Mouse (Mus musculus): ENCODE results near the gene Smtnl2.

Smtnl2 gene

DNA sequence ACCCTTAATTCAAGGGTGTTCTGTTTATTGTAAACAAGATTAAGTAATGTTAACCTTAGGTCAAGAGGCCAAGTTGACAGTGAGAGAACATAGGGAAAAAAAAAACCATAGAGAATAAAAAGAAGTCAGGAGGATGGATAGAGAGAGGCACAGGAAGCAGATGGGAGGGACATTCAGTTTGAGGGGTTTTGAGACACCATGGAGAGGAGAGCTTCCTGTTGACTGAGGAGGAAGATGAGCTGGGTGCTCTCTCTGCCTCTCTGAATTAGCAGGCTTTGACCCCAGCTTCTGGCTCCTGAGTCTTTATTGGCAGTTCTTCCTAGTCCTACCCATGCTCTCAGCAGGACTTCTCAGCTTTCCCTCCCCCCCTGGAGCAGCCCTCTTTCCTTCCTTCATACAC lies 13.7 kb upstream of the Smtnl2 start:
- no peak for DNase-seq

DNA sequence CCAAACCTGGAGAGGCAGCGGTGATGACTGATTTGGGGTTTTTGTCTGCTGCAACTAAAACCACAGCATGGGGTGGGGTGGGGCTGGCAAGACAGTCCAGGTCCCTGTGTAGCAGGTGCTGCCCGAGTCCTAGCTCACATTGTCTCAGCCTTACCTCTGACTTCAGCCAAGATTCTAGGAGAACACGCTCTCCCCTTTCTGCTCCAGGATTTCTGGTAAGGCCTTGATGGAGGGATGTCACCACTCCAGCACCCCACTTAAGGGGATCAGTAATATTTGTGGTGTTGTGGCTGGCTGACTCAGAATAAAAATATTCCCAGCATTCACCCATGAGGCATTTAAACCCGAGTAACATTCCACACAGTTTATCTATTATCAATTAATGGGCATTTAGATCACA lies 12.2 kb upstream of the Smtnl2 start:
- DNase-seq, result no peak

DNA sequence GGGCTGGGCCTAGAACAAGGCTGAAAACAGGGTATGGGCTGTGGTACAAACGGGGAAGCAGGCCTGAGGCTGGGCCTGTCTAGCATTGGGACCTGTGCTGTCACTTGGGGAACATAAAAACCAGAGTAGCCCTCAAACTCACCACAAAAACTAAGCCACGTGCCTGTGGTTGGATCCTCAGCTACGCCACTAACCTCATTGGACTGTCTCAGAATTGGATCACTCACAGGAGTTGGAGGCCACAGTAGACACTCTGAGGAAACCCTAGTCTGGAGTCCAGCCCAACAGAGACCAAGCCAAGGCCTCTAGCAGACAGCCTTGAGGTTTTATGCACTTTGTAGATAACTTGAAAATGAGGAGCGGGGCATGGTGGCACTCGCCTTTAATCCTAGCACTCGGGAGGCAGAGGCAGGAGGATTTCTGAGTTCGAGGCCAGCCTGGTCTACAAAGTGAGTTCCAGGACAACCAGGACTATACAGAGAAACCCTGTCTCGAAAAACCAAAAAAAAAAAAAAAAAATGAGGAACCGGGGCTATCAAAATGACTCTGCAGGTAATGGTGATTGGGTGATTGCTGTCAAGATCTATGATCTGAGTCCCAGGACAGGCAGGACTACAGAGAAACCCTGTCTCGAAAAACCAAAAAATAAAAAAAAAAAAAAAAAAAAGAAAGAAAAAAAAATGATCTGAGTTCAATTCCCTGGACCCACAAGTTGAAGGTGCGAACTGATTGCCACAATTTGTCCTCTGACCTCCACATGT lies 10.2 kb upstream of the Smtnl2 start:
- DNase-seq, result no peak

DNA sequence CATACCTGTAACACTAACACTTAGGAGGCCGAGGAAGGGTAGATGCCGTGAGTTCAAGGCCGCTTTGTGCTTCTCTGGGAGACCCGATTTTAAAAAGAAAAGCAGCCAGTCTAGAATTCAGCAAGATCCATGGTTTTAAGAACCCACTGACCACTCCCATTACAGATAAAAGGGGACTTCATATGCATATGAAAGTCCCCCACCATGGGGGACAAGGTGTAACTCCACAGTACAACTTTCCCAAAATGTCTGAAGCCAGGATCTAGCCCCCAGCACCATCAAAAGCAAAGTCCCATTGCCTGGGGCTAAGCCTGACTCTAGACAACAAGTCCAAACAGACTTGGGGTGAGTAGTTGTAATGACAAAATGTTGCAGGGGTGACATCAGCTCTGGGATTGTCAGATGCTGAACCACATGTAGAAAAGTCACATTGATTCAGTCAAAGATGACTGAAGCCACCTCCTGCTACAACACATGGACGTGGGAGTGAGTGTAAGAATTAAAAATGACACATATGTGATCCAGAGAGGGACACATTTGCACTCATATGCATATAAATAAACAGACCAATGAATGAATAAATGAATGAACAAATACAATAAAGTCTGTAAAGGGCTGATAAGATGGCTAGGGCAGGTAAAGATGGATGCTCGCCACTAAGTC lies 9.1 kb upstream of the Smtnl2 start:
- no peak for DNase-seq

DNA sequence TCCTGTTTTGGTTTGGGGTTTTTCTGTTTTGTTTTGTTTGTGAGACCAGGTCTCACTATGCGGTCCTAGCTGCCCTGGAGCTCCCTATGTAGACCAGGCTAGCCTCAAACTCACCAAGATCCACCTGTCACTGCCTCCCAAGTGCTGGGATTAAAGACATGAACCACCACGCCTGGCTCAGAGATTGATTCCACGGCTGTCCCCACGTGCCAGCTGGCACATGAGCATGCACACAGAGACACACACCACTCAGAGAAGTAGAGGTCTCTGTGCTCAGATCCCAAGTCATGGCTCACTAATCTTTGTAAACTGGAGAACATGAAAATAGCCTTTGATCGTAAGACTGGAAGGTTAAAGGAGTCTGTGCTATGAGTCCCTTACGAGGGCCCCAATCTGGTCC lies 7.5 kb upstream of the Smtnl2 start:
- no peak for DNase-seq

DNA sequence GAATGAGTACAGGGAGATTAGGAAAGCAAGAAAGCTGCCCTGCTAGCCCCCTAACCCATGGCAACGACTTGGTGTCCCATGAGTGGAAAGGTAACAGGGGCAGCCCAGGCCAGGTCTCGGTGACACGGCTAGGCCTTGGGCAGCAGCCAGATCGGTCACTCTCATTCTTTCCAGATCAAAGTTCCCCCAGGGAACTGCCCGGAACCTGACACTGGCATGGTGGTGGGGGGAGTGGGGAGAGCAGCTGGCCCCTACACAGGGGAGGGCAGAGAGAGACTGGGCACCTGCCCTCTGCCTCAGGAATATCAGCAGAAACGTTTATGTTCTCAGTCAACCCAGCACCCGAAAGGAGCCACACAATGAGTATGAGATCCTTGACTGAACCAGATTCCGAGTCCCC lies 6.7 kb upstream of the Smtnl2 start:
- no peak for DNase-seq

DNA sequence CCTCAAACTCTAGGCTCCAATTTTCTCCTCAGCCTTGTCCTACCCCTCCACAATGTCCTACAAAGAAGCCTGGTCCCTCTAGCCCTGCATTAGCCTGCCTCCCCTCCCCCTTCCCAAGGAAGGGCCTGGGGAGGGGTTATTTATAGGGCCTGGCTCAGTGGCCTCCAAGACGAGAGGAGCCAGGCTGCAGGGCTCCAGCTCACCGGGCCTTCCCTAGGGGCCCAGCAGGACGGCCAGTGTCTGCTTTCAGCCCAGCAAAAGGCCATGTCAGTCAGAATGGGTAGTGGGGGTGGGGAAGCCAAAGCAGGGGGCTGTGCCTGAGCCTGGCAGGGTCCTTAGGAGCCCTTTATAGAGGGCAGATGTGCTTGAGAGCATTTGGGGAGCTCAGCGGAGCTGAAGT lies 5.9 kb upstream of the Smtnl2 start:
- no peak for DNase-seq

DNA sequence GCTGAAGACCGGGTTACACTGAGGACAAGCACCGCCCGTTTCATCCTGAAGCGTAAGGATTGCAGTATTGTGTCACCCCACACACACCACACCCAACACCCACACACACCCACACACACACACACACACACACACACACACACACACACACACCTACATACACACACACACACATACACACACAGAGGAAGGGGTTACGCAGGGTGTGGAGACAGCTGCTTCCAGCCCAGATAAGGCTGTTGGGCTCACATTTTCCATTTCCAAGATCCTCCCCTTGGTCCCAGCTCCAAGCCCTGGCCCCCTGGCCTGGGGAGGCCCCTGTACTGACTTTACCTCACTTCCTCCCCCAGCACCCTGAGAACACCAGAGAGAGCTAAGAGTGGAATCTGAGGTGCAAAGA lies 5.2 kb upstream of the Smtnl2 start:
- DNase-seq, result no peak

DNA sequence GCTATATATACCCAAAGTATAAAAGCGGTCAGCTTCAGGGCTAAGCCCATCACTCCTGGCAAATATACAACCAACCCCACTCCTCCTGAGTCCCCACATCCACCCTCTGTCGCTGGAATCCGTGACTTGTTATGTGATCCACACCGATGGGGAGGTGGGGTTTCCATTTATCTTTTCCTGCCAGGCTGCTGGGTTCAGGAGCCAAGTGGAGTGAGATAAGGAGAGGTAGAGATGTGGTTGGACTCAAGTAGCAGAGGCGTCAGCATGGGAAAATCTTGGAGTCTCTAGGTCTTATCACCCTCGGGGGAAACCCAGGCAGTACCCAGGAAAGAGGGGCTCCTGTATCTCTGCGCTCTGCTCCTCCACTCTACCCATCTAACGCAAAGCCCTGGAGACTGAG lies 3.6 kb upstream of the Smtnl2 start:
- DNase-seq, result no peak

DNA sequence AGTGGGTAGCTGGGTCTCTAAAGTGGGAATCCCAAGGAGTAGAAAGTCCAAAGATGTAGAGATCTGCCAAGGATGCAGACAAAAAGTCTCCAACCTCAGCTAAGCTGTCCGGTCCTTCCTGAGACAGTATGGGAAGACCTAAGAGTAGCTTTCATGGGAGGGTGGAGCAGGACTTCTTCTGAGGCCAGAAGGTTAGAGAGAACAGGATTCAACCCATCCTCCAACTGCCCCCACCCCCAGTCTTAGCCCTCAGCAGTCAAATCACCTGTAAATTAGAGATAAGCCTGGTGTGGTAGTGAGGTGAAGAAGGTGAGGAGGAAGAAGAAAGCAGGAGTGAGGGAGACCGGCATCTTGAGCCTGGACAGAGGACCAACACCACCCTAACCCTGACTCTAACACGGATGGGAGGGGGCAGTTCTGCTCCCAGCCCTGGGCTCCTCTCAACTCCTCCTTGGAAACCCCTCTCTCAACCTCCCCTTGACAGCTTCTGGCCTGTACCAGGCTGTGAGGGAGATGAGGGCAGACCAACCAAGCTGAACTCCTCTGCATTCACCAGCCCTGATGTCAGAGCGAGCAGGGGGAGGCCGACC lies 2.2 kb upstream of the Smtnl2 start:
- no peak for DNase-seq

DNA sequence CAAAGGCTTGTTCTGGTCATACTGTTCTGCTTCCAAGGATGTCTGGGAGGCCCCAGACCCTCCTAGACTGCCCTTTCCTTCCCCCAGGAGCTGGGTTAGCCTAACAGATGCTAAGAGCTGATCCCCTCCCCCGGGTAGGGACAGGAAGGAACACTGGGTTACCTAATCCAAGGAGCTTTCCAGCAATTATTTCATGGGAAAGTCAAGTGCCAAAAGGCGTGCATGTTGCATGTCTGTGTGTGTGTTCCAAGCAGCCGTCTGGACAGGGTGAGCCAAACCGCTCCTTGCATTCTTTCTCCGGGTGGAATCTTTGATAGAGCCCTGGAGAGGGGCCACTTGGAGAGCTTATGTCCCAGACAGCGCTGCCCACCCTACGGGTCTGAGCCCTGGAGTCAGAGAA lies 1.5 kb upstream of the Smtnl2 start:
- peak in 1 of 2 experiments; percentile 21 for DNase-seq

DNA sequence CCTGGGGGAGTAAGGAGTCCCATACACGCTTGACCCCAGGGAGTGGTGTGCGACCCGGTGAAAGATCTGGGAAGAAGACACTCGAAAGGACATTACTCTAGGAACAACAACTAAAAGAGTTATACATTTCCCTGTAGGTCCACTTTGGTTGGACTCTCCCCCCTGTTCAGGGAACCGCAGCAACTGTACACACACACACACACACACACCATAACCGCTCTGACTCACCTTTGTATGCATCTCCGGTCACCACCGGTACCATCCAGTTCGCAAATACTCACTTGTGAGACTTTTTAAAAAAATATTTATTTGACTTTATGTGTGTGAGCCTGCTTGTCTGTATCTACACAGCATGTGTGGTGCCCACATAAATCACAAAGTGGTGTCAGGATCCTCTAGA lies 432 bp upstream of the Smtnl2 start:
- no peak for DNase-seq

DNA sequence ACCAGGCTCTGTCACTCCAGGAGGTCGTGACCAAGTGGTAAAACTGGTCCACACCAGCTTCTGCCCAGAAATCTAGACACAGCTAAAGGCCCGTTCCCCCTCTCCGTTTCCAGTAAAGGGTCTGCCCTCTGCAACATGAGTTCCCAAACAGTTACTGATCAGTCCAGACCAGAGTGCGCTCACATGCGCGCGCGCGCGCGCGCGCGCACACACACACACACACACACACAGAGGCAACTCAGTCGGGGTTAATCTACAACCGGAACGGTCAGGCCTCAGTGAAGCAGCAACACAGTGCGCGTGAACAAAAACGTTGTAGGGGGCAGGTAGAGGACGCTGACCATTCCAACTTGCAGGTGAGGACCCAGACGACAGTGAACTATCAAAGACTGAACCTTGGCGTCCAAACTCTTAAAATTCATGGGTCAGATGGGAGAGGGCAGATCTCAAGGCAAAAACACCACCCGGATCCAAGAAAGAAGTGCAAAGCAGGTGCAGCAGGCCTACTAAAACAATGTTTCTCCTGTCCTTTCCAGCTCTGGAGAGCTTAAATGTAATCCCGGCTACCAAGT lies 906 bp downstream of the Smtnl2 start:
- DNase-seq, result peak in 1 of 2 experiments; percentile 21

DNA sequence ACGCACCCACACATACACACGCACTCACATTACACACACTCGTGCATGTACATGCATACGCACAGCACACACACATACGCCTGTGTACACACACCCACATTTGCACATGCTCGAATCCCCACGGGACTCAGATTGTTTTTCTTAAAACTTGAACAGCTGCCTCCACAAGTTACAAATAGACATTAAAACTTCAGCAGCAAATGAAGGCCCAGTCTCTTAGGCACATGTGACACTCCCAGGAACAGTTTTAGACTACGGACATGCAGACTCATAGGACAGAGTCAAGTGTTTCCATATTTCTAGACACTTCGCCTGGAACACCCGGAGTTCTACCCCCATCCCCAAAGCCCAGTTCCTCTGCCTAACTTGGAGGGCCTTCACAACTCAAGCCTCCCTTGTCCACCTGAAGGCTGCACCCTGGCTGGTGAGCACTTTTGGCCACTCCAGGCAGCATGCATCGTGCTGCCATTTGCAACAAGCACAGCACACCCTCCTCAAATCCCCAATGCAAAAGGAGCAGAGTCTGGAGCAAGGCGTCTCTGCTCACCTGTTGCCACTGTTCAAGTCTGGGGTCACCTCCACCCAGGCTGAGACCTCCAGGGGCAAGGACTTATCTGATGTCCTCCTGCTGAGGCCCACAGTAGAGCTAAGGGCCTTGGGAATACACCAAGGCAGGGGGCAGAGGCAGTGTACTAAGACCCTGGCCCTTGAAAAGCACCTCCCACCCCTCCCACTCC lies 1.7 kb downstream of the Smtnl2 start:
- no peak for DNase-seq

DNA sequence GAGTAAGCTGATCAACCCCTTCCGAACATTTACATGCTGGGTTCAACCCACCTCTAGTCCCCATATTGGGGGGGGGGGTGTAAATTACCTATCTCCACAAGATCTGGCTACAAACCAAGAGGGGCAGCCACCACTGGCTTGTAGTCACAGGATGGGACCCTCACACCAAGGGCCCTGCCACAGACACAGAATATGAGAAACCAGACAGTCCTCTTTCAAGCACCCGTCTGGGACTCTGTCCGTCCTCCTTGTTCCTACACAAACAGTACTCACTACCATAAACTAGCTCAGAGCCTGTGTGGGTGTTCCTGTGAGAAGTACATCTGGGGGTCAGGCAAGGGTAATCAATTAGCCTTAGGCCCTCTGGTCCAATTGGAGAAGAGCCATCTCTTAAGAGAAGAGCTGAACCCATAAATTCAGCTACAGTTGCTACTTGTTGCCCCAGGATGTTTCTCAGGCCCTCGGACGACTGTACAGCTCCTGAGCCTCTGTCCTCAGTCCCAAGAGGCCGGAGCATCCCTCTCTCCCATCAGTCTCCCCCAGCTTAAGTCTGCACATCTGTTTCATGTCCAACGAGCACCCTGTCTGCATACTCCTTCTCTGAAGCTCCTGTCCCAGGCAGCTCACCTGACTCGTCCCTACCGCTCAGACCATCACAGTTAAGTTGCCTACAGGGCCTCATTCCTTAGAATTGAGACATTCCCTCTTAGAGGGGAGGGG lies 2.9 kb downstream of the Smtnl2 start:
- DNase-seq, result no peak

DNA sequence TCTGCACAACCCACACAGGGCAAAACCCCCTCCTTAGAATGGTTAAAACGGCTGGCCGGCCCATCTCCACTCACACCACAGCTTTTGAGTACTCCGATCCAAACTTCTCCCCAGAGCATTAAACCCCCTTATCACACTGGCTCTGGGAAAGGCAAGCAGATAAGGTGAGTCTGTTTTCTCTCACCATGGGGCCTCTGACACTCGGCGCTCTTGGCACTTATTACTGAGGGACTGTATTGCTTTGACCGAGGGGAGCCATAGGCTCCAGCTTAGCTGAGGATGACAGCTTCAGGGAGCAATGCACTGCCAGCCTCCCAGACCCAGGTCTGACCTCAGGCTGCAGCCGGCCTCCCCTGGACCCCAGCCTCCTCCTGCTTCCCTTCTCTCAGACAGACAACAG lies 3.9 kb downstream of the Smtnl2 start:
- DNase-seq, result no peak

DNA sequence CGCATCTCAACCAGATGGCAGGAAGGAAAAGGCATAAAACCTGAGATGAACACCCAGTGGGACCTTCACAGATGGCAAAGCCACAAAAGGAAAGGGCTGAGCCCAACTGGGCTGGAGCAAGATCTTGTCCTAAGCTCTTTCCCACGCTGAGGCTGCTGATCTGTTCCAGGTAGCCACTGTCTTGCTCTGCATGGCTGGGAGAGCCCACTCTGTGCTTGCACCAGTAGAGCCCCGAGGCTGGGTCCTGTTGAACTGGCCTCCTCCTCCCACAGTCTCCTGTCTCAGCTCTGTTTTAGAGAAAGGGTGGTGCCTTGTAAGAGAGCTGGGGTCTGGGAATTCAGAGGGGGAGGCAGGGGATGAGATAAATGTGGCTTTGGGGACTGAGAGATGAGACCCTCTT lies 4.4 kb downstream of the Smtnl2 start:
- DNase-seq, result no peak

DNA sequence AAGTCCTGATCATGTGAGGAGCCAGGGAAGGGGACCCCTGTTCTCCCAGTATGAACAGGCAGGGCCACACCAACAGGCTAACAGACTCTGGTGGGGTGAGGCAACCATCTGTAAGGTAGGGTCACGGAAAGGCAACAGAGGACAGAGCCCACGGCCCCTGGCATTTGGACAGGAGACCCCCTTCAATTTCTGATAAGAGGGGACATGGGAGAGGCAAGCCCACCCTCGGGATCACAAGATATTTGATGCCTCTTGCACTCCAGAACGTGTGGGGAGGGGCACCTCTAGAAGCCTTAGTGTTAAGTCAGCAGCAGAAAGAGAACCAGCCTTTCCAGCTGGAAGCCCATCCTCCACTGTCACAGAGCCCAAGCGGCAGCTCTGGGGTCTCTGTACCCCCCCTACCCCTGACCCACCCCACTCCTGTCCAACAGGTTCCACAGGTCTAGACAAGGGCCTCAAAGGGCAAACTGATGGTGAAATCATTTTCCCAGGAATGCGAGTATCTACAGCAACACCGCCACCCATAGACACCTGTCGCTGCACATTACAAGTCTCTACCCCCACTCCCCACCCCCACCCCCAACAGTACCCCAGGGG lies 5.3 kb downstream of the Smtnl2 start:
- DNase-seq, result no peak

DNA sequence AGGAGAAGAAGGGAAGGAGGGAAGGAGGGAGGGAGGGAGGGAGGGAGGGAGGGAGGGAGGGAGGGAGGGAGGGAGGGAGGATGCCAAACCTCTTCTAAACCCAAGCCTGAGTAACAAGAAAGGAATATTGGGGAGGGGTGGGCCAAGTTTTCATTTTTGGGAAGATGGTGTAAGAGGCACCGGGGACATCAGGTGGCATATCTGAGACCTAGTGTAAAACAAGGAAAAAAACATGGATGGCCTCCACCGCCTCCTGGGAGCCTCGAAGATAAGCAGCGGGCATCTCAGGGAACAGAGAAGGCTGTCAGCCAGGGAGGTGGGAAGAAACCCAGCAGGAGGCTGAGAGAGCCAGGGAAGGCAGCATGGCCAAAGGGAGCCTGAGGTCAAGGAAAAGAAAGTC lies 6.0 kb downstream of the Smtnl2 start:
- no peak for DNase-seq

DNA sequence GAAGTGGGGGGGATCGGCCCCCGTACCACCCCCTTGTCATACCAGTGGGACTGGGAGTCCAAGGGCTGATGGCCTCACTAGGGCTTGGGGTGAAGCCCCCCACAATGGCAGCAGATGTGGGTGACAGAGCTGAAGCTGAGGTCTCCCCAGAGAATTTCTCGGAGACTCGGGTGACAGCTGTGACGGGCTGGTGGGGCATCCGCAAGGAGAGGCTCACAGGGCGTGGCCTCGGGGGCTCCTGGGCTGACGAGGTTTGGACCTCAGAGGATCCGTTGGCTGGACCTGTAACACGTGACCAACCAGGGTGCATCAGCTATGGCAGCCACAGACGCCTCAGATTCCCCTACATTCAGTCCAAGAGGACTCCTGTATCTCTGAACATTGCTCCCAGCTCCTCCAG lies 8.5 kb downstream of the Smtnl2 start:
- DNase-seq, result no peak

DNA sequence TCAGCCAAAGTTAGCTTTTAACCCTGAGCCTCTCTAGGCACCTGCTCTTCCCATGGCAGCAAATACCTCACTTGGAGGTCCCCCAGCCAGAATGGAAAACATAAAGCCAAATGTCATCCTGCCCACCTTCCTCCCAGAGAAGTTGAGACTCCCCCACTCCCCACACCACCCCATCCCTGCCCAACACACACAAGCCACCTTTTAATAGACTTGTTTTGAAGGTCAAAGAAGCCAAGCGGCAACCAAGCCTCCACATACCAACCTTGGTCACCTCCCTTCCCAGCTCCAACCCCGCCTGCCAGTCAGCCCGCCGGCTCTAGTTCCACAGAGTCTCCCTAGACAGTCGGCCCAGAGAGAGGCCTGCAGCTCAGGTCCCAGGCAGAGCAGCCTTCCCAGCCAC lies 9.5 kb downstream of the Smtnl2 start:
- DNase-seq, result no peak

DNA sequence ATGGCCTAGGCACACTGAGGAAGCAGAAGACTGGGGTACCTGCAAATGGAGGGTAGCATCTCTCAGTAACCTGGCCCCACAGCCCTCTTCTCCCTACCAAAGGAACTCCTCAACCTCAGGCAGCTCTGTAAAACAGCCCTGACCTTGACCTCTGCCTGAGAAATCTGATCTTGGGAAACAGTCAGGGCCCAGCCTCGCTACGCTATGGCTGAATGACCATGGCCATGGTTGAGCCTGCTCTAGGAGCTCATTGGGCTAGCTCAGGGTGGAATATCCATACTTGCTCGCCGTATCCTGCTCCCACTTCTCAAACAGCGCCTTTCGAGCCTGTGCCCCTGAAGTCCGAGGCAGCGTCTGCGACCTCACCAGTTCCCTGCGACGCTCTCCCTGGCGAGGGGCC lies 10.4 kb downstream of the Smtnl2 start:
- DNase-seq, result no peak

All from cerebellum, postnatal 10 days (tissue).